Mouse (Mus musculus) C2C12 (cell line): ENCODE measurements at regions not wholly inside any gene's neighbourhood (a gene's known extent, or its start where the extent isn't known, plus 50 kb on each side); places are given as distances from the start of the nearest gene placed in this dataset.

Experiments used
- H3K27me3 ChIP-seq: one replicate; pipeline ENCODE4 v1.6.1; 2011; ENCODE audit not compliant: control insufficient read depth, insufficient read depth, insufficient read length
- H3K36me3 ChIP-seq: one replicate; pipeline ENCODE4 v1.6.1; 2011; ENCODE audit not compliant: control insufficient read depth, insufficient read depth
- H3K4me3 ChIP-seq: one replicate; pipeline ENCODE4 v1.5.1; 2011; ENCODE audit warnings: mild to moderate bottlenecking, control low read depth; ENCODE audit not compliant: poor library complexity, insufficient read depth, severe bottlenecking
- H3K79me2 ChIP-seq: one replicate; pipeline ENCODE4 v1.6.1; 2011; ENCODE audit not compliant: control insufficient read depth, insufficient read depth
- H3K79me3 ChIP-seq: one replicate; pipeline ENCODE4 v1.6.1; 2011; ENCODE audit warnings: low read depth, control low read depth
- H3ac ChIP-seq: one replicate; pipeline ENCODE3; 2011; ENCODE audit warnings: low read depth; ENCODE audit not compliant: control insufficient read depth, insufficient read length
- CEBPB ChIP-seq: IDR thresholded peaks from one replicate; pipeline ENCODE4 v1.6.1; 2011; ENCODE audit warnings: low read depth, mild to moderate bottlenecking, control low read depth, moderate library complexity
- CTCF ChIP-seq: IDR thresholded peaks from one replicate; pipeline ENCODE4 v1.5.1; 2011; ENCODE audit not compliant: control insufficient read depth, insufficient read depth, insufficient read length
- FOSL1 ChIP-seq: IDR thresholded peaks from one replicate; pipeline ENCODE4 v1.8.0; 2011; ENCODE audit warnings: mild to moderate bottlenecking, low read length; ENCODE audit not compliant: poor library complexity, insufficient read depth, severe bottlenecking
- MAX ChIP-seq: IDR thresholded peaks from one replicate; pipeline ENCODE4 v1.6.1; 2011; ENCODE audit warnings: mild to moderate bottlenecking, control low read depth
- MYOD1 ChIP-seq: IDR thresholded peaks from one replicate; pipeline ENCODE4 v1.6.1; 2011; ENCODE audit warnings: low read depth; ENCODE audit not compliant: control insufficient read depth, insufficient read length
- MYOG ChIP-seq: IDR thresholded peaks from one replicate; pipeline ENCODE4 v1.6.1; 2011; ENCODE audit not compliant: control insufficient read depth, insufficient read length; ENCODE audit errors: extremely low read depth
- USF1 ChIP-seq: IDR thresholded peaks from one replicate; pipeline ENCODE4 v1.6.1; 2011; ENCODE audit warnings: low read depth, mild to moderate bottlenecking, control low read depth, moderate library complexity

DNA sequence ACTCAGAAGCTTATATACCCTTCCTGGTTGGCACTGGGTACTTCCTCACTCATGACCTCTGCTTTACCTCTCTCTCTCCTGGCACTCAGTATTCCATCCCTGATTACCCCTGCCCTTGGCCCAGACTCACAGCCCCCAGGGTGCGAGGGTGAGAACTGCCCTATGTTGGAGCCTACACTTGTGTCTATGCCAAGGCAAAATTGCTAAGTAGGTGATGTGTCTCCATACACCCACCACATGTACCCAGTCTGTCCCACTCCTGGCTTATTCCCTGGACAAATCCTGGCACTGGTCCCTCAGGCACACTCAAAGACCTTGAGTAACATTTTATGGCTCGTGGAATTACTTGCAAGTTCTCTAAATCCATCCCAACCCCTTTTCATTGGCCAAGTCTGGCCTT is 114.5 kb upstream of the Cd180 start:
- H3K79me2 ChIP-seq, result no peaks in the 10 kb centered on the region

DNA sequence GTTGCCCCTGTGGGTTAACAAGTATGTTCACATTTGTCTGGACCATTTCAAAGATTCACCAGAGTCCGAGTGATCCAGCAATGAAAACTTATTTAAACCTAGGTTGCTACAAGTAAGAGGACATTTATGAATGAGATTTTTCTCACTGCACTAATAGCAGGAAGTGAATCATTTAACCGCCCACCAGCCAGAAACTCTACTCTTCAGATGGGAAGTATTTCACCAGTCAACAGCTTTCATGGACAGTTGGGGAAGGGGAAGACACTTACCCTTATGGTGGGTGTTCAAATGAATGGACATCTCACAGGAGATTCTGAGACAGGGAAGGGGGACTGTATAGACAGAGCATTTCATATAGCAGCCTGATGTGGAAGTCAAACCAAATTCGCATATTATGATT is 113.7 kb upstream of the Cd180 start:
- TF ChIP-seq USF1, result no peak
- TF ChIP-seq CTCF, result no peak
- no peak for TF ChIP-seq FOSL1
- TF ChIP-seq MYOD1, result no peak
- TF ChIP-seq CEBPB, result no peak
- TF ChIP-seq MYOG, result no peak
- no peak for TF ChIP-seq MAX
- H3K4me3 ChIP-seq, result no peak overlapping the region
- H3K27me3 ChIP-seq, result no peaks in the 10 kb centered on the region
- H3K36me3 ChIP-seq, result no peaks in the 10 kb centered on the region
- H3K79me3 ChIP-seq, result no peaks in the 10 kb centered on the region
- H3K79me2 ChIP-seq, result no peaks in the 10 kb centered on the region
- H3ac ChIP-seq, result no peak overlapping the region

More for the DNA sequence above, 114.5 kb upstream of the Cd180 start:
- Histone ChIP-seq H3K27me3 (no peaks in the 10 kb centered on the region), H3ac (no peak overlapping the region), H3K79me3 (no peaks in the 10 kb centered on the region), H3K36me3 (no peaks in the 10 kb centered on the region), H3K4me3 (no peak overlapping the region)
- no peak for TF ChIP-seq USF1
- TF ChIP-seq CEBPB, result no peak
- TF ChIP-seq MYOD1, result no peak
- TF ChIP-seq FOSL1, result no peak
- no peak for TF ChIP-seq CTCF
- no peak for TF ChIP-seq MYOG
- no peak for TF ChIP-seq MAX

DNA sequence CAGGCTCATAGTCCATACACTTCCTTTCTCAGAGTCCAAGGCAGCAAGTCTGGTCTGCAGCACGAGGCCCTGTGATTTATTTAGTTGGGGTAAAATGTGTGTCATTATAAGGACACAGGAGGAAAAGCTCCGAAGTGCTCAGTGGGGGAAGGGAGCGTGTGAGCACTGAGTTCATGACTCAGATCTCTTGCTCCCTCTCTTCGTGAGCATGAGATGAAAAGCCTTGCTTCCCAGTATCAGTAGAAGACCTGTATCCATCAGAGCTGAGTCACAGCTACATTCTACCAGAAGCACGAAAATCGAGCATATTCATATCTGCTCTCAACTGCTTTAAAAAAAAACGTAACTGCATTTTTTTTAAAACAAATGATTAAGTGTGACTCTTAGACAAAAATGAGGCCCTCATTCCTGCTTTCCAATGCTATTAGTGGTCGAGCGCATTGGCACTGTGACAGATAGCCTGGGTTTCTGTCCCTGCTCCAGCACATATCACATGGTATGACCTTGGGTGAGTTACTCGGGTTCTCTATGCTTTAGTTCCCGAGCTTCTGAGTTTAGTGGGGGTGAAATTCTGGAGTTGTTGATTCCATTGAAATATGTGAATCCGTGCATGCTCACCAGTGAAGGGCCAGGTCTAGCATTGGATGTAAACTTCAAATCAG is 109.2 kb upstream of the Cd180 start:
- no peak overlapping the region for H3ac ChIP-seq
- no peaks in the 10 kb centered on the region for H3K27me3 ChIP-seq
- H3K36me3 ChIP-seq, result no peaks in the 10 kb centered on the region
- TF ChIP-seq FOSL1 (no peak), CTCF (no peak), CEBPB (no peak), USF1 (peak; percentile 58), MYOG (no peak), MYOD1 (no peak), MAX (peak; percentile 81)
- H3K79me2 ChIP-seq, result no peaks in the 10 kb centered on the region
- H3K79me3 ChIP-seq, result no peaks in the 10 kb centered on the region
- H3K4me3 ChIP-seq, result no peak overlapping the region

DNA sequence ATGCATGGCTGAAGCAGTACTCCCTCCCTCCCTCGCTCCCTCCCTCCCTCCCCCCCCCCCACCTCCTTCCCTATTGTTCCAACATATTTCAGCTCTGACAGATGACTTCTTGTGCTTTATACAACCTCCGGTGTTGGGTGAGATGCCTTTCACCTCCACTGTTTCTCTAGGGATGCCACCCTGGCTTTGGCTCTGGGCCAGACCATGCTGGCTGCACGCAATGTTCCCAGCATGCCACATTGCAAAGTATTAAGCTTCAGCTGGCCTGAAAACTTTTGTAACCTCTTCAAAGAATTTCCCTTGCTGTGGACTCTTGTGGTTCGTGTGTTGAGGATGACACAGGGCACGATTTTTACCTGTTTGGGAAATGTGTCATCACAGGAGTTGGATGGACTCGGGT is 107.1 kb upstream of the Cd180 start:
- H3K27me3 ChIP-seq, result no peaks in the 10 kb centered on the region
- no peaks in the 10 kb centered on the region for H3K79me3 ChIP-seq
- no peaks in the 10 kb centered on the region for H3K36me3 ChIP-seq
- H3K4me3 ChIP-seq, result no peak overlapping the region
- no peaks in the 10 kb centered on the region for H3K79me2 ChIP-seq
- no peak overlapping the region for H3ac ChIP-seq
- TF ChIP-seq MYOG (no peak), USF1 (no peak), CEBPB (no peak), MAX (no peak), CTCF (no peak), FOSL1 (no peak), MYOD1 (no peak)

DNA sequence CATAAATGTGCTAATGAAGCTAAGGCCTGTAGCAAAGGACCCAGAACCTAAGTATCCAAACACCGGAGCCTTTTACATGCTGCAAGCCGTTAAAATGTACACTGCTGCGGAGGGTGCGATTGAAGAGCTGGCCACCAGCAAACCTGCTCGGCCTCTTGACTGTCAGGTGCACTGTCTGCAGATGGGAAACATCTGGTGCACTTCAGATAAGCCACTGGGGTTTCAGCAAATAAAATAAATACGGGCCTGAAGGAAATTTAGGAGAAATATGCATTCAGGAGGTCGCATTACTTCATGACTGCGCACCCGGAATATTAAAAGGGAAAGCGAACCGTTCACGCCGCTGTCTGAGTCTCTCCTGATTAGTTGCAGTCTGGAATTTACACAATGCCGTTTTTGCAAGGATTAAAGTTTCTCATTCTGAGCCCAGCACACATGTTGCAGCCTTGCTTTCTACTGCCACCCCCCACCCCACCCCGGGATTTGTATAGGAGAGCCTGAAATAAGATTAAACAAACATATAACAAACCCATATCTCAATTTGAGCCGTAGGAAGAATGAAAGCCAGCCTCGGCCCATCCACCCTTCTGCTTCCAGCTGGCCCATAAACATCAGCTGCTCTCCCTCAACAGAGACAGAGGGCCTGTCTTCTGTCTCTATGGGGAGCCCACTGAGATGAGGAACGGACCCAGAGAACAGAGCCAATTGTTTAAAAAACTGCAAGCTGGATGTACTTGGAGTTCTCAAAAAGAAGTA is 103.5 kb upstream of the Cd180 start:
- no peaks in the 10 kb centered on the region for H3K27me3 ChIP-seq
- no peaks in the 10 kb centered on the region for H3K36me3 ChIP-seq
- no peak overlapping the region for H3ac ChIP-seq
- no peaks in the 10 kb centered on the region for H3K79me2 ChIP-seq
- TF ChIP-seq USF1, result no peak
- TF ChIP-seq CEBPB, result no peak
- no peak for TF ChIP-seq CTCF
- no peak for TF ChIP-seq FOSL1
- no peak overlapping the region for H3K4me3 ChIP-seq
- no peaks in the 10 kb centered on the region for H3K79me3 ChIP-seq
